Comparison of ENCODE assay signal across 19 mouse cellular contexts in genomic region chr6:108021646-108022045, GRCm38 (mm10). TPM values are rescaled to one million over a fixed set of nuclear protein-coding genes. Genes with fewer than 3 reads are reported as not detected.
DNase-seq lines count a peak whose midpoint lies in the region; ATAC-seq and TF ChIP-seq lines count a peak whose summit lies in the region.
"Had no signal": no experiment of that assay in that cellular context is flagged by ENCODE, and none has a peak within 500 bp of the region (broad histone marks: within the 10 kb centered on the region; RNA-seq: fewer than 3 reads in every experiment).

No protein-coding gene starts in this region.

- peaks cover 3% of the 10 kb centered on the region for H3K4me1 ChIP-seq in cortical plate, adult 2 months (ENCODE audit: control insufficient read depth, insufficient read depth, low read length)
- no peaks in the 10 kb centered on the region for H3K4me1 ChIP-seq in lung, postnatal 0 days (ENCODE audit: insufficient read depth, low read depth, low read length)
- H3K4me1 ChIP-seq: embryonic facial prominence, embryonic 15.5 days; forebrain, embryonic 10.5 days; hindbrain, embryonic 10.5 days; kidney, embryonic 15.5 days; neural tube, embryonic 12.5 days had no signal

- no peak for ATAC-seq in lung, postnatal 0 days
- ATAC-seq: inflammation-experienced regulatory T-cells, adult 6 months; liver, postnatal 0 days had no signal

- peak; percentile 41 for DNase-seq in layer of hippocampus, adult 11-12 months (ENCODE audit: low spot score)
- DNase-seq in left cerebral cortex, adult 18-20 months (ENCODE audit: low spot score in 2 of 2): peak; percentile 65 to 78
- DNase-seq in right cerebral cortex, adult 2 months (ENCODE audit: low spot score in 2 of 2): peak; percentile 60 to 74
- no peak for DNase-seq in lung, postnatal 0 days (ENCODE audit: low spot score)
- no peak for DNase-seq in heart, adult 18-20 months
- DNase-seq in lung, postnatal 36 days: no peak
- no peak for DNase-seq in heart, postnatal 25 days (ENCODE audit: low spot score)
- DNase-seq: adrenal gland, postnatal 25 days; cerebellum, adult 9-10 months; liver; liver, postnatal 0 days; thymus, adult 2 months had no signal

- no peak for TF ChIP-seq CTCF in cortical plate, adult 2 months (IDR thresholded peaks at IDR 0.05; ENCODE audit: extremely low read depth, insufficient read depth, low read length)
- no peak for TF ChIP-seq CTCF in lung, postnatal 0 days (IDR thresholded peaks at IDR 0.05)

- intact Hi-C loops in heart, postnatal 25 days (cut with DNase I): no loop called here

- no peak for TF ChIP-seq EP300 in lung, postnatal 0 days (IDR thresholded peaks at IDR 0.05)

- no peak overlapping the region; the same call in 1 of the 2 replicates for H3K27ac ChIP-seq in cortical plate, adult 2 months (ENCODE audit: insufficient read depth, low read length)
- H3K27ac ChIP-seq in lung, postnatal 0 days (ENCODE audit: low read length): no peak overlapping the region
- H3K27ac ChIP-seq: embryonic facial prominence, embryonic 15.5 days; forebrain, embryonic 10.5 days; hindbrain, embryonic 10.5 days; kidney, embryonic 15.5 days; neural tube, embryonic 12.5 days had no signal

- H3K9me3 ChIP-seq in lung, postnatal 0 days (ENCODE audit: low read length): no peaks in the 10 kb centered on the region
- H3K9me3 ChIP-seq: embryonic facial prominence, embryonic 15.5 days; forebrain, embryonic 10.5 days; hindbrain, embryonic 10.5 days; kidney, embryonic 15.5 days; neural tube, embryonic 12.5 days had no signal

- 0 out of 2 replicates have a peak, but pooled peaks have one; percentile 12 for TF ChIP-seq POLR2A in cortical plate, adult 2 months (IDR thresholded peaks at IDR 0.05; ENCODE audit: extremely low read depth, insufficient read depth, low read length)

- no peaks in the 10 kb centered on the region for H3K27me3 ChIP-seq in lung, postnatal 0 days (replicated peaks; ENCODE audit: insufficient read depth, low read length)
- H3K27me3 ChIP-seq: embryonic facial prominence, embryonic 15.5 days; kidney, embryonic 15.5 days; neural tube, embryonic 12.5 days had no signal

- H3K36me3 ChIP-seq in lung, postnatal 0 days (ENCODE audit: insufficient read depth, low read length): no peaks in the 10 kb centered on the region
- H3K36me3 ChIP-seq: embryonic facial prominence, embryonic 15.5 days; forebrain, embryonic 10.5 days; hindbrain, embryonic 10.5 days; kidney, embryonic 15.5 days; neural tube, embryonic 12.5 days had no signal

- no peak overlapping the region for H3K4me2 ChIP-seq in lung, postnatal 0 days (replicated peaks; ENCODE audit: low read depth, low read length)
- H3K4me2 ChIP-seq: embryonic facial prominence, embryonic 15.5 days; kidney, embryonic 15.5 days; neural tube, embryonic 12.5 days had no signal

- no peak overlapping the region for H3K4me3 ChIP-seq in cortical plate, adult 2 months (ENCODE audit: insufficient read depth, low read length)
- H3K4me3 ChIP-seq in lung, postnatal 0 days (ENCODE audit: low read depth, low read length): no peak overlapping the region
- H3K4me3 ChIP-seq: embryonic facial prominence, embryonic 15.5 days; forebrain, embryonic 10.5 days; hindbrain, embryonic 10.5 days; kidney, embryonic 15.5 days; neural tube, embryonic 12.5 days had no signal

- 84% methylated on average over 5 of the region's 5 CpGs for WGBS in lung, postnatal 0 days

- no peak overlapping the region for H3K9ac ChIP-seq in lung, postnatal 0 days (replicated peaks; ENCODE audit: low read depth)
- H3K9ac ChIP-seq: embryonic facial prominence, embryonic 15.5 days; kidney, embryonic 15.5 days; liver, postnatal 0 days; neural tube, embryonic 12.5 days had no signal

RNA-seq across cellular contexts. Expression of gene Setmar, which starts 43.2 kb away (rescaled TPM):
- polyA plus RNA-seq in cortical plate, adult 2 months (2012; rRNA removed): 8.1 TPM in 2 replicates
- 10 to 100 TPM in 1 of 2 experiments, 1 to 10 TPM in 1; 9.5 to 10.4 TPM for total RNA-seq in left cerebral cortex, adult 18-20 months (2021)
- 5.3 and 6.6 TPM in 2 replicates for polyA plus RNA-seq in lung, postnatal 0 days (2015; fragmentation: Nextera tagmentation; extraction: Ambion mirVana)
- total RNA-seq in heart, adult 18-20 months (2021): 1 to 10 TPM; 3.0 to 3.5 TPM
- 1 to 10 TPM; 3.0 to 3.7 TPM for total RNA-seq in heart, postnatal 25 days (2021)

Comparison
In these comparisons a context has a peak if more than half of its experiments do, and no peak if none do; other contexts are left out.
1. DNase-seq: peak in layer of hippocampus, adult 11-12 months (single experiment), left cerebral cortex, adult 18-20 months (2 of 2) and right cerebral cortex, adult 2 months (2 of 2); none in lung, postnatal 0 days (single experiment), heart, adult 18-20 months (0 of 2), lung, postnatal 36 days (single experiment) and heart, postnatal 25 days (single experiment).